Mouse (Mus musculus): ENCODE measurements at regions not wholly inside any gene's neighbourhood (a gene's known extent, or its start where the extent isn't known, plus 50 kb on each side); places are given as distances from the start of the nearest gene placed in this dataset.
A peak's percentile ranks its signal among the peaks of the same experiment; 100 is the strongest.

DNA sequence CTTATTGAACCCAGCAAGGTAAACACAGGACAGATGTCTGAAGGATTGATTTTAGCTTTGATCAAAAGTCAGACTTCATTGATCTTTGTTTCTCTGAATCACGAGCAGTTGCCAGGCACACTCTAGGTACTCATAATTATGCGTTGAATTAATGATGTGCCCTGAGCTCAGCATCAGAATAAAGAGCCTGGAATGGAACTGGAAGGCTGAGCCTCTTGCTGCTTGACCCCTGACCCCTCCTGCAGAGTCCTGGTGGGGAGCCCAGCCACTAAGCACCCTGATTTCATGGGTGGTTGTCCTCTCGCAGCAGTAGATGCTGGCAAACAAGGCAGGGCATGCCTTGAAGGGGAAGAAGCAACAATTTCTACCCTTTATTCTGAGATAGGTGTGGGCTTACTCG, 64.9 kb upstream of the Noct start:
- DNase-seq (ENCODE audit: low spot score, missing footprints) (no peak), ATAC-seq (ENCODE audit: low FRiP score) (peak; percentile 74)
- H3K27ac ChIP-seq (ENCODE audit: low read depth, low read length): no peak overlapping the region; the same call in 1 of the 2 replicates
- H3K4me3 ChIP-seq (ENCODE audit: low read depth, low read length): no peak overlapping the region
- peaks cover 11% of the 10 kb centered on the region for H3K4me1 ChIP-seq (ENCODE audit: control insufficient read depth, insufficient read depth, low read length)
- H3K9me3 ChIP-seq (ENCODE audit: control insufficient read depth, low read length): no peaks in the 10 kb centered on the region
- H3K27me3 ChIP-seq (ENCODE audit: control insufficient read depth, insufficient read depth, low read length): no peaks in the 10 kb centered on the region
- H3K4me2 ChIP-seq: no peak overlapping the region
- 14% methylated on average over 4 of the region's 4 CpGs for WGBS
- H3K9ac ChIP-seq (ENCODE audit: low read length): no peak overlapping the region
- no peaks in the 10 kb centered on the region for H3K36me3 ChIP-seq (ENCODE audit: control insufficient read depth, insufficient read depth, low read length)

DNA sequence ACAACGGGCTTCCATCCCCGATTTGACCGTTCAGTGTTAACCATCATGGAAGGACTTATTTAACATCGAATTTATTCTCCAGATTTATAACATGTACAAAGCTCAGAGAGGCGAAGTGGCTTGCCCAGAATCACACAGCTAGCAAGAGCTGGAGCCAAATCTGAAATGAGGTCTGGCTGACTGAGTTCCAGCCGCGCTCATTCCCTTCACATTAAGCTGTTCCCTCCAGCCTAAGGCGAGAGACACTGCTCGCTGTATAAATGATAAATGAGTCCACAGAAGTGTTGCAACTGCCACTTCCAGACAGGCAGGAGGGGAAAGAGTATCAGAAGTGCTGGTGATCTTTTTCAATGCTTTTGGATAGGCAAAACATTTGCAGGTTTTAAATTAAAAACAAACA, 64.4 kb upstream of the Noct start:
- no peak overlapping the region for H3K4me2 ChIP-seq
- no peak overlapping the region for H3K4me3 ChIP-seq (ENCODE audit: low read depth, low read length)
- no peak overlapping the region for H3K9ac ChIP-seq (ENCODE audit: low read length)
- WGBS: 62% methylated on average over 9 of the region's 9 CpGs
- no peaks in the 10 kb centered on the region for H3K9me3 ChIP-seq (ENCODE audit: control insufficient read depth, low read length)
- H3K4me1 ChIP-seq (ENCODE audit: control insufficient read depth, insufficient read depth, low read length): peaks cover 11% of the 10 kb centered on the region
- DNase-seq (ENCODE audit: low spot score, missing footprints) (no peak), ATAC-seq (ENCODE audit: low FRiP score) (no peak)
- no peak overlapping the region; the same call in 1 of the 2 replicates for H3K27ac ChIP-seq (ENCODE audit: low read depth, low read length)
- H3K27me3 ChIP-seq (ENCODE audit: control insufficient read depth, insufficient read depth, low read length): no peaks in the 10 kb centered on the region
- no peaks in the 10 kb centered on the region for H3K36me3 ChIP-seq (ENCODE audit: control insufficient read depth, insufficient read depth, low read length)

DNA sequence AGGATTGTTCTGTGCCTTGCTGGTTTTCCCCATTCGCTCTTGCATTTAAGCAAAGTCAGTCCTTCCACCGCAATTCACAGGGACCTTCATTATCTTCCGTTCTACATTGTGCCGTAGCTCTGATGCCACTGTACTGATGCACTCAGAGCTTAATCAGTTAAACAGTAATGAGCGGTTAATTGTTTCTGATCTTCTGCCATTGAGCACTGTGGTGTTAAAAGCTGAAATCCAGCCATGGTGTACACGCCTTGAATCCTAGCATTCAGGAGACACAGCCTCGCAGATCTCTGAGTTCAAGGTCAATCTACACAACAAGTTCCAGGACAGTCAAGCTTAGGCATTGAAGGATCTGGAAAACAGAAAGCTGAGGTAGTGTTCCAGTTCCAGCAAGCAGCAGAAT, 63.6 kb upstream of the Noct start:
- Histone ChIP-seq H3K9me3 (ENCODE audit: control insufficient read depth, low read length) (no peaks in the 10 kb centered on the region), H3K27me3 (ENCODE audit: control insufficient read depth, insufficient read depth, low read length) (no peaks in the 10 kb centered on the region), H3K27ac (ENCODE audit: low read depth, low read length) (no peak overlapping the region), H3K4me1 (ENCODE audit: control insufficient read depth, insufficient read depth, low read length) (peaks cover 11% of the 10 kb centered on the region), H3K4me2 (no peak overlapping the region), H3K4me3 (ENCODE audit: low read depth, low read length) (no peak overlapping the region), H3K36me3 (ENCODE audit: control insufficient read depth, insufficient read depth, low read length) (no peaks in the 10 kb centered on the region), H3K9ac (ENCODE audit: low read length) (no peak overlapping the region)
- 89% methylated on average over 7 of the region's 7 CpGs for WGBS
- DNase-seq (ENCODE audit: low spot score, missing footprints): no peak
- ATAC-seq (ENCODE audit: low FRiP score): no peak

DNA sequence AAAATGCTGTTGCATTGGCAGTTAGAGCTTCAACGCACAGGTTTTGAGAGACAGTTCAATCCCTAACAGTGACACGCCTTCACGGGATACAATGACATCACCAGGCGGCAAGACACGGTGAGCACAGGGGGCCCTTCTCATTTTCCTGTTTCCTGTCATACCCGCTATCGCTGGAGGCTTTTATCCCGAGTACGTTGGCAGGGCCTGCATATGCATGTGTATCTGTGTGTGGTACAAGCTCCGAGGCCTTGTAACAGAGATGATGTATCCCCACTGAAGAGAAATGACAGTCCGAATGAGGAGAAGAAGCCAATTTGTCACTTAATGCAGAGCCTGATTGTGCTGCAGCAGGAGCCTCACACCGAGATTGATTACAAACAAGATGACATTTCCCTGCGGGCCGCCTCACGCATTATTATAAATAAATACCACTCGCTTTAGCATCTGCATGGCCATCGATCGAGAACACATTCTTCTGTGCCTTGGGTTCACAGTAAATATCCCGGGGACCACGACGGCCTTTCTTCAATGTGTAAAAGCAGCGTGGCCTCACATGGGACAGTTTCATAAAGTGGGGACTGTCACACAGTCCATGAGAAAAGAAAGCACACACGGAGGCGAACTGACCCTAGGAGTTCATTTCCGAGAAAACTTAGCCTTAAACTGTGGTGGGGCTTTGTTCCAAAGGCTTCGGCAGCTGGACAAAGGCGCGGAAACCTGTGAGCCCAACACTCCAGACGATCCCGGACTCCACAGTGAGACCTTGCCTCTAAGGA, 54.9 kb upstream of the Noct start:
- no peak overlapping the region for H3K27ac ChIP-seq (ENCODE audit: low read depth, low read length)
- no peaks in the 10 kb centered on the region for H3K27me3 ChIP-seq (ENCODE audit: control insufficient read depth, insufficient read depth, low read length)
- H3K36me3 ChIP-seq (ENCODE audit: control insufficient read depth, insufficient read depth, low read length): no peaks in the 10 kb centered on the region
- H3K9ac ChIP-seq (ENCODE audit: low read length): 0 out of 2 replicates have a peak overlapping the region, but pooled peaks have one; percentile 12
- H3K4me1 ChIP-seq (ENCODE audit: control insufficient read depth, insufficient read depth, low read length): no peaks in the 10 kb centered on the region
- no peak overlapping the region for H3K4me2 ChIP-seq
- DNase-seq (ENCODE audit: low spot score, missing footprints) (no peak), ATAC-seq (ENCODE audit: low FRiP score) (no peak)
- no peak overlapping the region for H3K4me3 ChIP-seq (ENCODE audit: low read depth, low read length)
- 79% methylated on average over 30 of the region's 30 CpGs for WGBS
- no peaks in the 10 kb centered on the region for H3K9me3 ChIP-seq (ENCODE audit: control insufficient read depth, low read length)

DNA sequence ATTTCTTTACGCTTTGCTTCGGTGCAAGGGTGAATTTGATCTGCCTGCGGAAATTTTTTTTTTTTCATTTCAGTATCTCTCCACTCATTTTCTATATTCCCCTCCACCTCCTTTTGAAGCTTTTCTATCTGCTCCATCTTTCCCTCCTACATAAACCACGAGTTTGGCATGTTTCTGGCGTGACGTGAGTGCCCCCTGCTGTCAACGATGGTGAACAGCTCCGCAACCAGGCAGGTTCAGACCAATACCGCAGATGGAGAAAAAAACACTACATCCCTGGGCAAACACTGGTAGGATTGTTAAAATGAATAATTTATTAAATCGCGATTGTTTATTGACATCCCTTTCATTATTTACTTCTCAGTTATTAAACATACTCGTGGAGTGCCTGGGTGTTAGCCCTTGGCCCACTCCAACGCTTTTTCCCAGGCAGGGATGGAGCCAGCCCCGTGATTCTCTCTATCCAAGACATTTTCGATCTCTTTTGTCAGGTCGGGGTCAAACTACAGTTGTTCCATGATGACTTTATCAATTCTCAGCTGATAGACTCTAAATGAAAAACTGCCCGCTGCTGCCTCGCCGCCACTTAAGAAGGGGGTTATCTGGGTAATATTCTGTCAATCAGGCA, 53.9 kb upstream of the Noct start:
- Histone ChIP-seq H3K4me3 (ENCODE audit: low read depth, low read length) (no peak overlapping the region), H3K9me3 (ENCODE audit: control insufficient read depth, low read length) (no peaks in the 10 kb centered on the region), H3K27me3 (ENCODE audit: control insufficient read depth, insufficient read depth, low read length) (no peaks in the 10 kb centered on the region), H3K4me2 (no peak overlapping the region), H3K36me3 (ENCODE audit: control insufficient read depth, insufficient read depth, low read length) (no peaks in the 10 kb centered on the region), H3K27ac (ENCODE audit: low read depth, low read length) (no peak overlapping the region), H3K9ac (ENCODE audit: low read length) (no peak overlapping the region), H3K4me1 (ENCODE audit: control insufficient read depth, insufficient read depth, low read length) (no peaks in the 10 kb centered on the region)
- ATAC-seq (ENCODE audit: low FRiP score): peak; percentile 86
- DNase-seq (ENCODE audit: low spot score, missing footprints): peak; percentile 95
- WGBS: 29% methylated on average over 19 of the region's 19 CpGs
